Mouse (Mus musculus): ENCODE results near the gene Dmbt1. TPM values are rescaled to one million over a fixed set of nuclear protein-coding genes. Genes with fewer than 3 reads are reported as not detected.
"Not testable (repeated sequence)": the region's sequence is repeated elsewhere in the genome, so short reads cannot be mapped to it uniquely, and the experiment has no call there.

Gene Dmbt1
- not detected for total RNA-seq (2021)
- long read RNA-seq, experiment 1: 0 reads
- long read RNA-seq, experiment 2: 0 reads

DNA sequence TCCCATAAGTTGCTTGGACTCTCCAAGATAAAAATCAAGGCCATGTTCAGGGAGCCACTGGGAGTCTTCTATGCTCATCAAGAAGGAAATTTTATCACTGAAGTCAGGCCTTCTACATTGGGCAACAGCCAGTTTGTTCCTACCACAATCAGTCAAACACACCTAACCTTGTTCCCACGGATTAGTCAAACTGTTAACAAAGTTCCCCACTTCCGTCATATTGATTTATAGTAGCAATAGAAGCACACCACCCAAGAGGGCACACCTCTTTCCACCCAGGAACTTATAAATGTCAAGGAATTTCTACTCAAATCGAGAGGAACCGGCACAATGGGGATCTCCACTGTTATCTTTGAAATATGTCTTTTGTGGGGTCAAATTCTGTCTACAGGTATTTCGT is at the start of gene Dmbt1:
Dmbt1 (plus strand) TSS at position 299 of the 400 bp plus-strand sequence.
- no peak for DNase-seq (ENCODE audit: low spot score in 2 of 2)

DNA sequence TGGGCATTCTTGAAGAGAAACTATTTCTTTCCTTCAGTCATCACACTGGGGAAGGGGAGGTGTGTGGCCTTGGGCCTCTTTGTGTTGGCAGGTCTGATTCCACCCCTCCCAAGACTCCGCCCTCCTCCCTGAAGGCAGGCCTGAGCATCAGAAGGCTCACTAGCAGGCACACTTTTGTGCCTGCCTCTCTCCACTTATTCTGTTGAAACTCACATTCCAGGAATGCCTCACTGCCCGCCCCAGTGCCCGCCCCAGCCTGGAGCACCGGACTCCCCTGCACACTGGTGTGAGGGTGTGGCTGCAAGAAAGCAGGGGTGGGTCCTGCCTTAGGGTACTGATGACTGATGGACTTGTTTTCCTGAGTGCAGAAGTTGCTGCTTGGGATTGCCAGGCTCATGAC is 49.5 kb upstream of the Dmbt1 start:
- no peak for DNase-seq (ENCODE audit: low spot score in 2 of 2)

GRCm38 (mm10) chr7:130982881-130983280 is 49.0 kb upstream of the Dmbt1 start:
- DNase-seq (ENCODE audit: low spot score in 2 of 2): no peak

- DNase-seq (ENCODE audit: low spot score in 2 of 2): no peak
These were observed 47.6 kb upstream of the Dmbt1 start for GRCm38 (mm10) chr7:130984294-130984693.

DNA sequence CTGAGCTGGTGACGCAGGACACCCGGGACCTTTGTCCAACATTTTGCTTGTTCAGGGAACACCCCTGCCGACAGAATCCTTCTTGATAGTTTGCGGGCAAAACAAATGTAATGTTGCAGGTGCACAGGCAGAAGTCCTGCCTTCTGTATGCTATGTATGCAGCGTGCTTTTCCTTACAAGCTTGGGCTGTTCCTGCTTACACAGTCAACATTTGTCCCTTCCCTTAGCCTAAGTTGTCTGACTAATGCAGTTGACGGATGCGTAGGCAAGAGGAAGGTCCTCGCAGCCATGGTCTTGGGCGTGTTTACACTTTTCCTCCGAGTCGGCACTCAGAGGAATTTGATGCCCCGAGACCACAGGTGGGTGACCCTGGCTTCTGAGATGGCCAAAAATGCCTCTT is 46.7 kb upstream of the Dmbt1 start:
- no peak for DNase-seq (ENCODE audit: low spot score in 2 of 2)

- DNase-seq (ENCODE audit: low spot score in 2 of 2): no peak
These were observed 46.1 kb upstream of the Dmbt1 start for GRCm38 (mm10) chr7:130985716-130986115.

DNA sequence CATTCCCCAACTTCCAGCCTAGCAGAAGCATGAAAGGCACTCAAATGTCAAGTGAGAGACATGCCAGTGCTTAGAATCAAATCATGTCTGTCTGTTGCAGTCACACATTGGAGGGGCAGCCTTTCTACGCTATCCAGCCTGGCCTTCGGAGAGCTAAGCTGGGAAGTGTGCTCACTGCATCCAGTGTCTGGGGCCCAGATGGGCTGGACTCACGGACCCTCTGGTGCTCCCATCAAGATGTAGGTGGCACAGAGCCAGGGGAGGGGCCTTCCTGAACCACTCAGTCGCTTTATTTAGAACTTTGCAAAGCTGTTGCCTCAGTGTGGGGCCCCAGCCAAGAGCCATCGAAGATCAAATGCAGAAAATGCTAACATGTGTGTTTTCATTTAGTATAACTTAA is 43.7 kb upstream of the Dmbt1 start:
- DNase-seq (ENCODE audit: low spot score in 2 of 2): peak in 1 of 2 experiments; percentile 67

DNA sequence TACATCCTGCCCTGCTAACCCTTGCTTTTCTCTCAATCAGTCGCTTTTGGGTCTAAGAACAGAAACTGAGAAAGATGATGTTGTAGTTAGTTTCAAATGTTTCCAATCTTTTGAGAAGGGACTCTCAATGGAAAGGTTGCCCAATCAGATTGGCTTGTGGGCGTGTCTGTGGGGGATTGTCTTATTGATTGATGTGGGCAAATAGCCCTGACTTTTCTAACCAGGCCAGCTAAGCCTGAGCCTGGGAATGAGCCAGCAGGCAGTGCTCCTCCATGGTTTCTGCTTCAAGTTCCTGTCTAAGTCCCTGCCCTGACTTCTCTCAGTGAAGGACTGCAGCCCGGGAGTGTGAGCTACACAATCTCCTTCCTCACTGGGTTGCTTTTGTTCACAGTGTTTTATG is 42.5 kb upstream of the Dmbt1 start:
- DNase-seq (ENCODE audit: low spot score in 2 of 2): no peak

- no peak for DNase-seq (ENCODE audit: low spot score in 2 of 2)
These were observed 40.6 kb upstream of the Dmbt1 start for GRCm38 (mm10) chr7:130991174-130991789.

GRCm38 (mm10) chr7:130993907-130994306 is 37.9 kb upstream of the Dmbt1 start:
- DNase-seq (ENCODE audit: low spot score in 2 of 2): no peak

DNA sequence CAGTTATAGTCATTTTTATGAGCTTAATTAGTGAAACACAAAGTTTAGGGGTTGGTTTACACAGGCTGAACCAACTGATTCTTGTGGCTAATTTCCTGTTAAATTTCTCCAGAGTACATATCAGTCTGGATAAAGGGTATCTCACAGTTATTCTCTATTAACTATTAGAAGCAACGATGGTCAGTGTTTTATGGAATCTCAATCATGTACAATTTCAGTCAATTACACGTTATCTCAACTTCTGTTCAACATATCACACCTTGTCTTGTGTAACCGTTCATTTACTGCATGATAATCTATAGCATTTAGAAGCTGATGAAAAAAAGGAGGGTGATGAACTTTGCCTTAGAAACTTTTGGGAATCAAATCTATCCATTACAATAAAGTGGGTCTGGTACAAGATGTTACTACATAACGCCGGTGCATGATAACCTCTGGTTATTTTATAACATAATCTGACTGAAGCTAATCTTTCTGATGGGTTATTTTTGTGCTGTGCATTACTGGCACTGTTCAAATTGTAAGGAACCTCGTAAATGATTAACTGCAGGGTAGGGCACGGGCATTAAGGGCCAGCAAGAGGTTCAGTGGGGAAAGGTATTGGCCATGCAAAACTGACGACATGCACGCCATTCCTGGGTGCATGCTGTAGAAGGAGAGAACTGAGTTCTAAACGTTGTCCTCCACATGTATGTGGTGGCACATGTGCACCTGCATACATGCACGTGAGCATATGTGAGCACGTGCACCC is 29.7 kb upstream of the Dmbt1 start:
- no peak for DNase-seq (ENCODE audit: low spot score in 2 of 2)

- DNase-seq (ENCODE audit: low spot score in 2 of 2): no peak
These were observed 27.8 kb upstream of the Dmbt1 start for GRCm38 (mm10) chr7:131004071-131004470.

GRCm38 (mm10) chr7:131007221-131007620 is 24.6 kb upstream of the Dmbt1 start:
- no peak for DNase-seq (ENCODE audit: low spot score in 2 of 2)

- no peak for DNase-seq (ENCODE audit: low spot score in 2 of 2)
These were observed 22.7 kb upstream of the Dmbt1 start for GRCm38 (mm10) chr7:131009178-131009577.

DNA sequence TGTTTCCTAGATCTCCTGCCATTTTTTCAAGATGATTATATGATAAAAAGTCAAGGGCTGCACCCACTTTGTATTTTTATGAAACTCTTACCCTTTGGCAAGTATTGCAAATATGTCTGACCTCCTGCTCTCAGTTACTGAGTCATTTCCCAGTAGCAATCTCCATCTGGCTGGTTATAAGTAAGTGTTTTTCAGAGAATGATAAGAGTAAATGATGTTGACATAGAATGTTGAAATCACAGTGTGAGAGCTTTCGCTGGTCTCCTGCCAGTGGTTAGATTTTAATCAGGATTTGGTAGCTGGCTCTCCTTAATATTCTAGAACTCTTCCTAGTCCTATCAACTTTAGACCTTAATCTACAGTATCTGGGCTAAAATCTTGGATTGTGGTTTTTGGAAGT is 20.0 kb upstream of the Dmbt1 start:
- DNase-seq (ENCODE audit: low spot score in 2 of 2): no peak

- DNase-seq (ENCODE audit: low spot score in 2 of 2): no peak
These were observed 12.7 kb upstream of the Dmbt1 start for GRCm38 (mm10) chr7:131019181-131019580.

DNA sequence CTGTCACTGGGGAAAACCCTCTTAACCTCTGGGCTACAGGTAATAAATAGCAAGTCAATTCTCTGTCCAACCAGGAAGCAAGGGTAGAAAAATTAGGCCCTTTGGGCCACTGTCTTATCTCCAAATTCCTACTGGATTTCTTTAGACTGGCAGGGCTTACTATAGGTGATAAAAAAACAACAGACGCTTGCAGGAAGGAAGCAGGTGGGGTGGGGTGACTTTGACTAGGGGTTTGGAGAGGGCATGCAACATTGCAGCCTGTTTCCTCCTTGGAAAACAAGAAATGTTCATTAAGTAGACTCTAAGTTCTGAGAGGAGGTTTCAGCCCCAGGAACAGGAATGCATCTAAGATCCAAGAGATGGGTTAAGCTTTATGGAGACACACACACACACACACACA is 7.0 kb upstream of the Dmbt1 start:
- DNase-seq (ENCODE audit: low spot score in 2 of 2): no peak

DNA sequence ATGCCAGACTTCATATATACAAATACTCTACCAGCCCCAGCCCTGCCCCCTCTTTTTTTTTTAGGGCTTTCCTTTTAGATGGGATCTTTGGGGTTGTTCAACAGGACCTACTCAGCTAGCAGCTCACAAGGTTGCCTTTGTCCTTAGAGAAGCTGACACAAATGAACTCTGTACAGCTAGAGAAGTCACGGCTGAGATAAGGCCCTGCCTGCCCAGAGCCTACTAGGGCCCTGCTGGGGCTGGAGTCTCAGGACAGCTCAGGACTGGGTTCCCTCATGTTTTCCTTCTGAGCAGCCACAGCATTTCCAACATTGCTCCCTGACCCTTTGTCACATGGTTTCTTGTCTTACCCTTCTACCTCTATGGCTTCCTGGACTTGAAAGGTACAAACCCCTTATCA is 4.3 kb upstream of the Dmbt1 start:
- no peak for DNase-seq (ENCODE audit: low spot score in 2 of 2)

- no peak for DNase-seq (ENCODE audit: low spot score in 2 of 2)
These were observed 4.5 kb downstream of the Dmbt1 start for GRCm38 (mm10) chr7:131036396-131036795.

DNA sequence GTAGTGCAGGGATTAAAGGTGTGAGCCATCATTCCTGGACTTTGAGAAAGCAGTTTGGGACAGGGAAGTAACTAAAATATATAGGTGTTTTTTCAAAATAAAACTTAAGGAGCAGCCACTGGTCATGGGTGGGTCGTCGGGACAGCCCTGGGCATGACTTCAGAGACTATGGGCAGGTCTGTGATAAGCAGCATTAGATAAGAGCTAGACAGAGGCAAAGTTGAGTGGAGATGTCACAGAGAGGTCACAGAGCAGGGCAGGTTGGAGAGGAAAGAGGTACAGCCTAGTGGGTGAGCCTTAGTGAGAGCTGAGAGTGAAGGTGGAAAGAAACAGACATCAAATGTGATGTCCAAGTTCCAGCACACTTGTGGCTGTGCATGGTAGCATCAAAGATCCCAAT is 5.2 kb downstream of the Dmbt1 start:
- DNase-seq (ENCODE audit: low spot score in 2 of 2): no peak

DNA sequence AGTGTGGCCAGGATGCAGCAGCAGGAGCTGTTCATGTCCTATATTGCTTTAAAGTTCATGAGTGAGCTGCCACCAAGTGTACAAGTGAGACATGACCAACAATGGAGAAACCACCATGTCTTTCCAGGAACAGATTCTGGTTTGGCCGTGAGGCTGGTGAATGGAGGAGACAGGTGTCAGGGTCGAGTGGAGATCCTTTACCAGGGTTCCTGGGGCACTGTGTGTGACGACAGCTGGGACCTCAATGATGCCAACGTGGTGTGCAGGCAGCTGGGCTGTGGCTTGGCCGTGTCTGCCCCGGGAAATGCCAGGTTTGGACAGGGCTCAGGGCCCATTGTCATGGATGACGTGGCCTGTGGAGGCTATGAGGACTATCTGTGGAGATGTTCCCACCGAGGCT is 8.9 kb downstream of the Dmbt1 start:
- DNase-seq (ENCODE audit: low spot score in 2 of 2): not testable (repeated sequence)

GRCm38 (mm10) chr7:131042657-131043056 is 10.8 kb downstream of the Dmbt1 start:
- no peak for DNase-seq (ENCODE audit: low spot score in 2 of 2)

All from gastrocnemius, postnatal 4 days (tissue).